Mouse (Mus musculus) splenic B cell, adult 2 months (primary cell): ENCODE data around the gene Pif1.
A peak's percentile ranks its signal among the peaks of the same experiment; 100 is the strongest.

Experiments used
- DNase-seq: peaks from one replicate; pipeline ENCODE4 v3.0.0-alpha.2; 2011; ENCODE audit warnings: low read depth, low spot score
- H3K27me3 ChIP-seq: 2 replicates; pipeline ENCODE4 v1.6.1; 2012; ENCODE audit warnings: mild to moderate bottlenecking, low read length, moderate library complexity, mixed read lengths; ENCODE audit not compliant: control insufficient read depth, poor library complexity, insufficient read depth, severe bottlenecking
- H3K36me3 ChIP-seq: 2 replicates; pipeline ENCODE4 v1.6.1; 2012; ENCODE audit warnings: mild to moderate bottlenecking, low read length, moderate library complexity, mixed read lengths; ENCODE audit not compliant: control insufficient read depth, poor library complexity, insufficient read depth, severe bottlenecking

The Pif1 gene

GRCm38 (mm10) chr9:65551035-65551434, 35.9 kb upstream of the Pif1 start:
- H3K27me3 ChIP-seq, result no peaks in the 10 kb centered on the region
- peaks cover 7% of the 10 kb centered on the region for H3K36me3 ChIP-seq
- peak; percentile 86 for DNase-seq

- DNase-seq, result peak; percentile 70
- H3K36me3 ChIP-seq, result peaks cover 9% of the 10 kb centered on the region
- H3K27me3 ChIP-seq, result no peaks in the 10 kb centered on the region
These were observed 34.8 kb upstream of the Pif1 start for GRCm38 (mm10) chr9:65552141-65552540.

DNA sequence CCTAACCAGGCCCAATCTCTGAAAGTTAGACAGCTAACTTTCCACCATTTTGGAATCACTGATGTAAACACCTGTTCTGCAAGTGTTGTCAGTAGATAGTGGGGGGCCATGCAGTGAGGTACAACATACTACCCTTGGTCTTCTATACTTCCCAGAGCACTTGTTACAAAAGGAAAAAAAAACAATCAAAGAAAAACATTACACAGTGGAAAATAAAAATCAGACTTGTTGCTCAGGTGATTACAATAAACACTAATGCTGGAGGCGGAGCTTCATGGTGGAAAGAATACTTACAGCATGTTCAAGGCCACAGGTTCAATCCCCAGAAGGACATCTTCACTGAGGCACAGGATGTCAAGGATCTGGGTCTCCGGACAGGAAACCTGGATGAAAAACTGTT, 34.2 kb upstream of the Pif1 start:
- DNase-seq, result peak; percentile 68
- no peaks in the 10 kb centered on the region for H3K27me3 ChIP-seq
- peaks cover 11% of the 10 kb centered on the region for H3K36me3 ChIP-seq

GRCm38 (mm10) chr9:65555001-65555405, 32.0 kb upstream of the Pif1 start:
- no peak for DNase-seq
- peaks cover 16% of the 10 kb centered on the region for H3K36me3 ChIP-seq
- no peaks in the 10 kb centered on the region for H3K27me3 ChIP-seq

DNA sequence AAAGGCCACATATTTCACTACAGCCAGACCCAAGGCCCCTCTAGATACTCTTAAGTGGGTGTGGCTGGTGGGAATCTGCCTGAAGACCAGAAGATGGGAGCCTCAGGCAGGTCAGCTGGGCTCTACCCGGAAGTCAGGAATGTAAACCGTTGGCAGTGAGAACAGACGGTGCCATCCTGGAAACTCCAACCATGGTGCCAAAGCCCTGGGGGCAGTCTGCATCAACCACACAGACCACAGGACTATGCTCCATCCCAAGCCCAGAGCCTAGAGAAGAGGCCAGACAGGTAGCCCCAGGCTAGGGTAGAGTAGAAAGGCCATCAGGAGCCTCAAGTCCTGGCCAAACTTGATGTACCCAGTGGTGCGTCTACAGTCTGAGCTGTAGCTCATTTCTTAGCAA, 31.3 kb upstream of the Pif1 start:
- peaks cover 16% of the 10 kb centered on the region for H3K36me3 ChIP-seq
- no peaks in the 10 kb centered on the region for H3K27me3 ChIP-seq

DNA sequence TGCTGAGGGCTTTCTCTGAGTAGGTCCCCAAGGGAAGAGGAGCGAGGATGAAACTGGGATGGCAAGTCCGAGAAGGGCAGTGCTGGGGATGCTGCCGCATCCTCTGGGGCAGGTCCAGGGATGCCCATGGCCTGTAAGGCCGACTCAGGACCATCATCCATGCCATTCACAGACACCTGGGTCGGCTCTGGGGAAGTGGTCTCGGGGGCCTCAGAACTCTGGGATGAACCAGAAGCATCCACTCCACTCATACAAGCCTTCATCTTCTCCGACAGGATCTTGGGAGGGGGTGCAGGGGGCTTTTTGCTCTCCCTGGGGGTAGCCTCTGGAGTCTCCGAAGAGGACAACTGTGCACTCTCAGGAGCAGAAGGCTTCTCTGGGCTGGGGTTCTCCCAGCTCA, 30.6 kb upstream of the Pif1 start:
- H3K27me3 ChIP-seq, result no peaks in the 10 kb centered on the region
- DNase-seq, result no peak
- peaks cover 16% of the 10 kb centered on the region for H3K36me3 ChIP-seq

More for the DNA sequence above, 31.3 kb upstream of the Pif1 start:
- no peak for DNase-seq

DNA sequence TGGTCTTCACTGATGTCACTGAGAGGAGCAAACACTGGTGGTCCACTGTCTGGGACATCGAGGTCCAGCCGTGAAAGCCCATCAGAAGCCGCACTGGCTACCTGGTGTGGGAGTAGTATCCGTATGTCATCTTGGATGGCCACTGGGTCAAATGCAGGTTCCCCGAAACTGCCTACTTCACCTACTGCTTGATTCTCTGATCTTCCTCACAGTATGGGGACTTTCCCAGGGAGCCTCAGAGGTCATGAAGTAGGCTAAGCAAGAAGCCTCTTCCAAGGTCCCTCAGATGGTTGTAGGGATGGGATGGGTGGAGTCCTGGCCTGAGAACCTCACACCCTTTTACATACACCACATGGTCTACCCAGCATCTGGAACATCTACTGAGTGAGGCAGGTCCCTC, 30.0 kb upstream of the Pif1 start:
- no peaks in the 10 kb centered on the region for H3K27me3 ChIP-seq
- H3K36me3 ChIP-seq, result peaks cover 19% of the 10 kb centered on the region
- DNase-seq, result no peak

- DNase-seq, result no peak
- Histone ChIP-seq H3K36me3 (peaks cover 21% of the 10 kb centered on the region), H3K27me3 (no peaks in the 10 kb centered on the region)
These were observed 28.2 kb upstream of the Pif1 start for GRCm38 (mm10) chr9:65558806-65559205.

- no peak for DNase-seq
- Histone ChIP-seq H3K36me3 (peaks cover 16% of the 10 kb centered on the region), H3K27me3 (no peaks in the 10 kb centered on the region)
These were observed 25.9 kb upstream of the Pif1 start for GRCm38 (mm10) chr9:65561016-65561415.

- H3K36me3 ChIP-seq, result peaks cover 14% of the 10 kb centered on the region
- no peaks in the 10 kb centered on the region for H3K27me3 ChIP-seq
- no peak for DNase-seq
These were observed 24.9 kb upstream of the Pif1 start for GRCm38 (mm10) chr9:65562081-65562506.

DNA sequence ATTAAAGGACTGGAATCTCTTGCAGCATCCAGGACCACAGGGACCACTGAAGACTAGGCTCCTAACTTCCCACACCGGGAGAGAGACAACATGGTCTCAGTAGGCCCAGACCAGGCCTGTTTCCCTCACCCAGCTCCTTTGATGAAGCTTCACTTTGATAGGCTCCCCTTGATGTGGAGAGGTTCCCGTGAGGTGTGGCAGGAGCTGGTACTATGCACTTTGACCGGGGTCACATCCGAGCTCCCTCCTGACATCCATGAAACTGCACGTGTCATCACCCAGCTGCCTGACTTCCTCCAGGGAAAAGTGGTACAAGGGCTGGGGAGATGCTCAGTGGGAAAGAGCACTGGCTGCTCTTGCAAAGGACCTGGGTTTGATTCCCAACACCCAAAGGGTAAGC, 23.9 kb upstream of the Pif1 start:
- DNase-seq, result no peak
- H3K27me3 ChIP-seq, result no peaks in the 10 kb centered on the region

DNA sequence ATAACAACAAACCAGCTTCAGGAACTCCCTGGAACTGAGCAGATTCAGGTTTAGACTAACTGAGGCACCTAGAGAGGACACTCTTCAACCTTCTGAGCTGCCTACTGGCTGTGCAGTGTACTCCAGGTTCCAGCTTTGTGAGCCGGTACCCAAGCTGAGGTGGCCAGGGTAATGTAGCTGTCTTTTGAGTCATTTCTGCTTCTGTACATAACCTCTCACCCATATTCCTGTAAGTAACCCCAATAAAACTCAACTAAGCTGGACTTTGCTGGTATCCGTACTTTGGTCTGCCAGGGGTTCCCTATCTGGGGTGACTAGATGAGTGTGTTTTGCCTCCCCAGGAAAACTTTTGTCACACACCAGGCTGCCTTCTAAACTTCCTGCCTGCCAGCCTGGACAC, 22.3 kb upstream of the Pif1 start:
- no peak for DNase-seq
- peaks cover 9% of the 10 kb centered on the region for H3K36me3 ChIP-seq
- no peaks in the 10 kb centered on the region for H3K27me3 ChIP-seq

More for the DNA sequence above, 23.9 kb upstream of the Pif1 start:
- peaks cover 10% of the 10 kb centered on the region for H3K36me3 ChIP-seq

DNA sequence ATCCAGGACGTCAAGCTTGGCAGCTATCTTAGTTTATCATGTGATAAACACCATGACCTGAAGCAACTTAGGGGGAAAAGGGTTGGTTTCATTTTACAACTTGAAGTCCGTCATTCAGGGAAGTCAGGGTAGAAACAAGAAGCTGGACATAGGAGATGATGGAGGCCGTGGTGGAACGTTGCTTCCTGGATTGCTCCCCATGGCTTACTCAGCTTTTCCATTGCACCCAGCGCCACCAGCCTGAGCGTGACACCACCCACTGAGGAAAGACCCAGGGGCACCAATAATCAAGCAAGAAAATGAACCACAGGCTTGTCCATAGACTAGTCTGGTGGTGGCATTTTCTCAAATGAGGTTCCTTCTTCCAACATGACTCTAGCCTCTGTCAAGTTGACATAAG, 18.2 kb upstream of the Pif1 start:
- Histone ChIP-seq H3K36me3 (peaks cover 5% of the 10 kb centered on the region), H3K27me3 (no peaks in the 10 kb centered on the region)
- DNase-seq, result no peak

DNA sequence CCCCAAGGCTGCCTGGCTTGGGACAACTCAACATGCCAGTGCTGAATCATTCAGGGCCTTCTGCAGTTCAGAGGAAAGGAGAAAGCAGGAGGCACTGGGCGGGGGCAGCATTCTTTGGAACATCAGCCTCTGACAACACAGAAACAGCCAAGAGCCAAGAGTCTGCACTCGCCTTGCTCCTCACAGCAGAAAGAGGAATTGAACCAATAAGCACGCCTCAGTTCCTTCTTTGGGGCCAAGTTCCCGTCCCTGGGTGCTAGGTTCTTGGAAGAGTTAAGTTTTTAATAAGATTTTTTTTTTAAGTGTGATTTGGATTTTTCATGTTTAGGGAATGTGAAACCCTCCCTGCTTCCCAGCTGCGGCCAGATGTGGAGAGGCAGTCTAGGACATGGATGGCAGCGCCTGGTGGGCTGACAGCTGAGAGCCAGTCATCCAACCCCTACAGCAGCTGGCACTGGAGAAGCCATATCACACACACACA, 17.4 kb upstream of the Pif1 start:
- Histone ChIP-seq H3K27me3 (no peaks in the 10 kb centered on the region), H3K36me3 (peaks cover 5% of the 10 kb centered on the region)
- peak; percentile 56 for DNase-seq

DNA sequence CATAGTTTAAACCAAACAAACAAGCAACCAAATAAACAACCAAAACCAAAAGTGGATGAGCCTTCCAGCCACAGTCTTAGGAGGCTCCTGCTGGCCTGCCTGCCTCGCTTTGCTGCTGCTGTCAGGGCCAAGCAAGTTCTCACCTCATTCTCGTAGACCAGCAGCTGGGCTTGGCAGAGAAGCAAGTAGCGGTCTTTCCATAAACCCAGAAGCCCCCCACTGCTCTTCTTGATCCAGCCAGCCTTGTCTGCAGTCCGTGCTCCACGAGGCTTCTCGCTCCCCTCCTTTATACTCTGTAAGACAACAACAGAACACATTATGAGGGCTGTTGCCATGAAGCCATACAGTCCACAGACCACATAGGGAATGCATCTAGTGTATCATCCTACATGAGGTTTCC, 14.1 kb upstream of the Pif1 start:
- DNase-seq, result no peak
- Histone ChIP-seq H3K36me3 (peaks cover 5% of the 10 kb centered on the region), H3K27me3 (no peaks in the 10 kb centered on the region)
